Mouse (Mus musculus) liver, embryonic 16.5 days (tissue): ENCODE results near the gene Mvb12b. TPM values are rescaled to one million over a fixed set of nuclear protein-coding genes. Genes with fewer than 3 reads are reported as not detected.

ENCODE experiments used
- ATAC-seq: fragments of 200-750 bp; cut with Nextera tagmentation; 2 replicates; pipeline ENCODE4 v1.8.0; 2017; ENCODE audit warnings: low read depth, mild to moderate bottlenecking, moderate number of reproducible peaks, moderate library complexity
- H3K27ac ChIP-seq: fragments of 300-500 bp; sonication (generic); 2 replicates; pipeline ENCODE4 v1.5.1; 2014; ENCODE audit warnings: mild to moderate bottlenecking, low read length
- H3K27me3 ChIP-seq: fragments of 300-500 bp; sonication (generic); 2 replicates; pipeline ENCODE4 v1.6.1; 2014; ENCODE audit warnings: low read depth, low read length, mixed read lengths; ENCODE audit not compliant: control insufficient read depth, insufficient read depth
- H3K36me3 ChIP-seq: fragments of 300-500 bp; sonication (generic); 2 replicates; pipeline ENCODE4 v1.6.1; 2014; ENCODE audit warnings: mild to moderate bottlenecking; ENCODE audit not compliant: control insufficient read depth, insufficient read depth
- H3K4me1 ChIP-seq: fragments of 300-500 bp; sonication (generic); 2 replicates; pipeline ENCODE4 v1.6.1; 2014; ENCODE audit warnings: low read depth, low read length, mixed read lengths; ENCODE audit not compliant: control insufficient read depth
- H3K4me2 ChIP-seq: fragments of 300-500 bp; sonication (generic); 2 replicates; pipeline ENCODE4 v1.6.1; 2014; ENCODE audit warnings: low read depth, low read length, mixed read lengths
- H3K4me3 ChIP-seq: fragments of 300-500 bp; sonication (generic); 2 replicates; pipeline ENCODE4 v1.5.1; 2014; ENCODE audit warnings: low read depth, mild to moderate bottlenecking, low read length
- H3K9ac ChIP-seq: fragments of 300-500 bp; sonication (generic); 2 replicates; pipeline ENCODE4 v1.6.1; 2014; ENCODE audit warnings: low read depth, low read length
- H3K9me3 ChIP-seq: fragments of 300-500 bp; sonication (generic); replicated peaks from 2 replicates; pipeline ENCODE4 v1.6.1; 2016; ENCODE audit warnings: low read length; ENCODE audit not compliant: control insufficient read depth
- WGBS: fragments of 180-500 bp; shearing (Covaris S2); extraction: QIAGEN DNeasy Blood & Tissue Kit; methylation state at CpG from one replicate; pipeline ENCODE4 v1.1.7; 2014; ENCODE audit not compliant: insufficient replicate concordance; 5-methylcytosine and 5-hydroxymethylcytosine counted together
- polyA plus RNA-seq: library from polyadenylated mRNA; unstranded; fragments of >200 nt; fragmentation: Nextera tagmentation; extraction: Ambion mirVana; gene quantifications from 2 replicates; pipeline ENCODE4 v1.2.1, GENCODE M21; 2015

The Mvb12b gene
- polyA plus RNA-seq, 1 experiment from 2014 or later, result 11.0 TPM

GRCm38 (mm10) chr2:33716878-33717277 lies 170.9 kb downstream of the Mvb12b start:
- no peak overlapping the region for H3K4me3 ChIP-seq
- H3K4me1 ChIP-seq, result no peaks in the 10 kb centered on the region
- H3K27me3 ChIP-seq, result peaks cover 9% of the 10 kb centered on the region
- no peak overlapping the region for H3K4me2 ChIP-seq
- no peak for ATAC-seq
- 62% methylated on average over 15 of the region's 15 CpGs for WGBS
- H3K9ac ChIP-seq, result no peak overlapping the region
- H3K9me3 ChIP-seq, result no peaks in the 10 kb centered on the region
- no peaks in the 10 kb centered on the region for H3K36me3 ChIP-seq
- H3K27ac ChIP-seq, result no peak overlapping the region

GRCm38 (mm10) chr2:33714932-33715331 lies 172.8 kb downstream of the Mvb12b start:
- Histone ChIP-seq H3K4me1 (no peaks in the 10 kb centered on the region), H3K9me3 (no peaks in the 10 kb centered on the region), H3K27me3 (peaks cover 9% of the 10 kb centered on the region), H3K4me2 (no peak overlapping the region), H3K4me3 (no peak overlapping the region), H3K9ac (no peak overlapping the region), H3K27ac (no peak overlapping the region), H3K36me3 (no peaks in the 10 kb centered on the region)
- ATAC-seq, result no peak
- 45% methylated on average over 8 of the region's 8 CpGs for WGBS

DNA sequence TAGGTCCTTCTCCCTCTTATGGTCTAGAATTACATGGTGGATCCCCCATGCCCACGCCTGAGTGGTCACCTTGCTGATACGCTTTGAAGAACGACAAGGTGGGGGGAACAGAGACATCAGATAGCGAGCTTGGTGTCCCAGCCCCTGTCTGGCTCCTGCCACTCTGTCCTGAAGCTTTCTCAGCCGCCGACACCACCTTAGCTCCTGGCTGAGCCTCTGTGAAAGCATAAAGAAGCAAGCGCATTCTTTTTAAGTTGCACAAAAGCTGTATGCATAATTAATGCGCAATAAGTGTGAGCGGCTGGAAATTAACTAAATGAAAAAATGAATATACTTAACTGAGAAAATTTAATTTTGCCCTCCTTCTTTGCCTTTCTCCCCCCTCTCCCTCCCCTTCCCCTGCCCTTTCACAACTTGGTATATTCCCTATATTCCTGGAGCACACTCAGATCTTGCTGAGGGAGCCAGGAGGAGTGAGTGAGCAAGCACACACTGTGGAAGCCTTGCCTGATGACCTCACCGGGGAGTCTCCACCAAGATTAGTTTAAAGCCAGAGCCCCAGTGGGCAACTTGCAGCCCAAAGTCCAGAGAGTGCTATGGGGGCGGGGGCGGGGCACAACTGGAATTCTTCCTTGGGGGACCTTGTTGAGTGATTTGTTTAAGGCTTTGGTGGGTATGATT lies 174.0 kb downstream of the Mvb12b start:
- Histone ChIP-seq H3K4me1 (no peaks in the 10 kb centered on the region), H3K9me3 (no peaks in the 10 kb centered on the region), H3K4me2 (no peak overlapping the region), H3K27me3 (peaks cover 9% of the 10 kb centered on the region), H3K36me3 (no peaks in the 10 kb centered on the region), H3K9ac (no peak overlapping the region), H3K4me3 (no peak overlapping the region), H3K27ac (no peak overlapping the region)
- no peak for ATAC-seq
- WGBS, result 44% methylated on average over 12 of the region's 12 CpGs

- 27% methylated on average over 4 of the region's 4 CpGs for WGBS
- no peak for ATAC-seq
Measured at GRCm38 (mm10) chr2:33712811-33713210, 174.9 kb downstream of the Mvb12b start.

GRCm38 (mm10) chr2:33708831-33709230 lies 178.9 kb downstream of the Mvb12b start:
- no peak overlapping the region for H3K9ac ChIP-seq
- no peak for ATAC-seq
- H3K36me3 ChIP-seq, result no peaks in the 10 kb centered on the region
- WGBS, result 50% methylated on average over 8 of the region's 8 CpGs
- no peak overlapping the region for H3K27ac ChIP-seq
- no peak overlapping the region for H3K4me2 ChIP-seq
- H3K9me3 ChIP-seq, result no peaks in the 10 kb centered on the region
- H3K4me3 ChIP-seq, result no peak overlapping the region
- H3K4me1 ChIP-seq, result no peaks in the 10 kb centered on the region
- no peaks in the 10 kb centered on the region; the same call in none of the 2 replicates for H3K27me3 ChIP-seq

More at GRCm38 (mm10) chr2:33712811-33713210, 174.9 kb downstream of the Mvb12b start:
- Histone ChIP-seq H3K4me1 (no peaks in the 10 kb centered on the region), H3K36me3 (no peaks in the 10 kb centered on the region), H3K27ac (no peak overlapping the region), H3K4me2 (no peak overlapping the region), H3K9me3 (no peaks in the 10 kb centered on the region), H3K27me3 (peaks cover 9% of the 10 kb centered on the region), H3K4me3 (no peak overlapping the region), H3K9ac (no peak overlapping the region)

DNA sequence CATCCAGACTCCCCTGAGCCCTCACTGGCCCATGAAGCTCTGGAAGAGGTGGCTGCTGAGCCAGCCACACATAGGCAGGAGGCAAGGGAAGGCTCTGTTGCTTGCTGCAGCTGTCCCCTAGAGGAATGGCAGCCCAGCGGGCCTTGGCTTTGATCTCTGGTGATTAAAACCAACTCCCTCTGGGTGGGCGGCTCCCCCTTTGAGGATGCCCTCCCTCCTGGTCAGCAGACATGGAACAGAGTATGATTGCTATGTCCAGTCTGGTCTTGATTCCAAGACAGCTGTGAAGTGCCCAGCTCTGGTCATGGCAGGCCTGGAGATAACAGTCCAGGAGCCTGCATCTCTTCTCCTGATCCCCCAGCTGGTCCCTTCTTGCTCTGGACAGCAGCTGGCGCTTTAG lies 179.7 kb downstream of the Mvb12b start:
- H3K36me3 ChIP-seq, result no peaks in the 10 kb centered on the region
- no peaks in the 10 kb centered on the region for H3K4me1 ChIP-seq
- ATAC-seq, result no peak
- H3K4me3 ChIP-seq, result no peak overlapping the region
- no peaks in the 10 kb centered on the region; the same call in none of the 2 replicates for H3K27me3 ChIP-seq
- no peak overlapping the region for H3K27ac ChIP-seq
- H3K4me2 ChIP-seq, result no peak overlapping the region
- 45% methylated on average over 3 of the region's 3 CpGs for WGBS
- no peaks in the 10 kb centered on the region for H3K9me3 ChIP-seq
- no peak overlapping the region for H3K9ac ChIP-seq

DNA sequence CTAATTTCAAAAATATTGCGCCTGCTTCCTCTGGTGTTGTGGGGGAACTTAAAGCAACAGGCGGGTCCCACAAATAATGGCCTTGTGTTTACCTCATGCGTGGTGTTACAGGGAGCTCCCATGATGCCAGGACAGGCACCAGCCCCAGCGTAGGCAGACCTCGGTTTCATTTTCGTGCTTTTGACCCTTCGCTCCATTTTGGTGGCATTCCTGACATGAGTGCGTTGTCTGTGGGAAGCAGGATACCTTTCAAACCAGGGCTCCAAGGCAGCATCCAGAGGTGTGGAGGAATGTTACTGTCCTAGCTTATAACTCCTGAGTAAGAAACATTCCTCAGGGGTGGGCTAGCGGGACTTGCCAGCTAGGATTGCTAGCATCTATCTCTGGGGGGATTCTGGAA lies 181.3 kb downstream of the Mvb12b start:
- H3K27me3 ChIP-seq, result no peaks in the 10 kb centered on the region; the same call in none of the 2 replicates
- H3K9ac ChIP-seq, result no peak overlapping the region
- no peaks in the 10 kb centered on the region for H3K4me1 ChIP-seq
- no peak overlapping the region for H3K27ac ChIP-seq
- H3K36me3 ChIP-seq, result no peaks in the 10 kb centered on the region
- H3K4me3 ChIP-seq, result no peak overlapping the region
- H3K4me2 ChIP-seq, result no peak overlapping the region
- no peaks in the 10 kb centered on the region for H3K9me3 ChIP-seq
- no peak for ATAC-seq
- WGBS, result 59% methylated on average over 9 of the region's 9 CpGs

DNA sequence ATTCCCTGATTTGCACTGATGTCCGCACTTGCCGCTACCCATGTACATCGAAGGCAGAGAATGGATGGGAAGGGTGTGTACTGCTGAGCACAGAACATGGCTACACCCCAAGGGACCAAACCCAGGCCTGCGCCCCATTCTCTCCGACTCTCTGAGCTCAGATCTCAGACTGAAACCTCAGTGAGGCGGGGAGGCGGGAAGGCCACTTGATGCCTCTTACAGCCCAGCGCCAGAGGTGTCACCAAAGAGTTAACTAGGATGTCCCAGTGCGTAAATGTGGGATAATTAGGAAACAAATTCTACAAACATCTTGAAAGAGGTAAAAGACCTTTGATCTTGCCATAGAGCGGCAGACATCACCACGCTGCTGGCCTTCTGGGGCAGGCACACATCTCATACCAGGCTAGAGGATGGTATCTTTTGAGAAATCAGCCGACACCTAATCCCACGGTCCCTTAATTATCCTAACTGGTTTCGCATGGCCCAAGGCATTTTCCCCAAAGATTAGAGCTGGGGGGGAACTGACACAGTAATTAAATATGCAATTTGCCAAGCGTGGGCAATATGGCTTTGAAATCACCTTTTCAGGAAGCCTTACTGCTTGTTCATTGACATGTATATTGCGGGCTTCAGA lies 181.9 kb downstream of the Mvb12b start:
- peaks cover 2% of the 10 kb centered on the region for H3K27me3 ChIP-seq
- no peak for ATAC-seq
- H3K4me3 ChIP-seq, result no peak overlapping the region
- WGBS, result 42% methylated on average over 16 of the region's 16 CpGs
- H3K9me3 ChIP-seq, result no peaks in the 10 kb centered on the region
- no peak overlapping the region for H3K4me2 ChIP-seq
- no peak overlapping the region for H3K27ac ChIP-seq
- H3K9ac ChIP-seq, result no peak overlapping the region
- no peaks in the 10 kb centered on the region for H3K4me1 ChIP-seq
- H3K36me3 ChIP-seq, result no peaks in the 10 kb centered on the region

DNA sequence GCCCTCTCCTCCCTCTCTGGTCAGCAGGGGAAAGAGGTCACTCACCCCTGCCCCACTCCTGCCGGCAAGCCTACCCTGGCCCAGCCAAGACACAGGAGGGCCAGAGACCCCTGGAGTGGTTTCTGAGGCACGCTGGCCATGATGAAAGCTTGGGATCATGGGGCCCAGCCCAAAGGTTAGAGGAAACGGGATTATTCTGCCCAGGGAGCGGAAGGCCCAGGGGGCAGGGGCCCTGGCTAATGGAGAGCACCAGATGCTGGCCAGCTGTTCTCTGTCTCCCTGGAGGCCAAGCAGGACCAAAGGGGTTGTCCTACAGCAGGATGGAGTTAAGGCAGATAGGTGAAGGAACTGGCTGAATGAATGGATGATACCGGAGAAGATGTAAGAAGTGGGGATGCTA lies 184.5 kb downstream of the Mvb12b start:
- Histone ChIP-seq H3K27me3 (peaks cover 7% of the 10 kb centered on the region; the same call in 1 of the 2 replicates), H3K9ac (no peak overlapping the region), H3K4me3 (no peak overlapping the region), H3K36me3 (no peaks in the 10 kb centered on the region), H3K27ac (no peak overlapping the region), H3K4me2 (no peak overlapping the region), H3K4me1 (no peaks in the 10 kb centered on the region), H3K9me3 (no peaks in the 10 kb centered on the region)
- ATAC-seq, result no peak
- WGBS, result 53% methylated on average over 5 of the region's 5 CpGs
